Mouse (Mus musculus) stomach, postnatal 0 days (tissue): ENCODE results near the gene Git2.

Experiments used
- CTCF ChIP-seq: IDR thresholded peaks from 2 replicates; pipeline ENCODE4 v1.5.1; 2016; ENCODE audit warnings: antibody characterized with exemption, low read depth, mild to moderate bottlenecking, moderate library complexity
- EP300 ChIP-seq: optimal IDR thresholded peaks from 2 replicates; pipeline ENCODE3; 2016; ENCODE audit warnings: antibody characterized with exemption

GRCm38 (mm10) chr5:114816599-114816998 lies 41.3 kb upstream of the Git2 start:
- no peak for TF ChIP-seq CTCF
- no peak for TF ChIP-seq EP300
